Mouse (Mus musculus) G1E (cell line): Measurements from ENCODE around the gene Lrrc8a. TPM values are rescaled to one million over a fixed set of nuclear protein-coding genes. Genes with fewer than 3 reads are reported as not detected.

ENCODE experiments used
- ATAC-seq: 2 replicates; pipeline ENCODE4 v1.8.0; 2016; ENCODE audit warnings: mild to moderate bottlenecking; ENCODE audit not compliant: insufficient number of reproducible peaks, poor library complexity, low FRiP score, severe bottlenecking; ENCODE audit errors: extremely low read depth
- DNase-seq: peaks from one replicate; pipeline ENCODE4 v3.0.0; 2012; ENCODE audit warnings: low spot score
- H3K27me3 ChIP-seq: 2 replicates; pipeline ENCODE4 v1.6.1; 2012; ENCODE audit warnings: mild to moderate bottlenecking, low read length, inconsistent platforms; ENCODE audit not compliant: insufficient read depth
- H3K36me3 ChIP-seq: replicated peaks from 2 replicates; pipeline ENCODE3; 2012; ENCODE audit warnings: mild to moderate bottlenecking, inconsistent platforms
- H3K4me1 ChIP-seq: 2 replicates; pipeline ENCODE4 v1.6.1; 2012; ENCODE audit warnings: low read depth, low read length, inconsistent platforms, mixed read lengths; ENCODE audit not compliant: insufficient read depth
- H3K4me3 ChIP-seq: 2 replicates; pipeline ENCODE4 v1.5.1; 2012; ENCODE audit warnings: low read depth, mild to moderate bottlenecking, inconsistent platforms, low read length, moderate library complexity, mixed read lengths
- H3K9me3 ChIP-seq: replicated peaks from 2 replicates; pipeline ENCODE4 v1.6.1; 2012; ENCODE audit warnings: inconsistent platforms
- CTCF ChIP-seq: IDR thresholded peaks from 2 replicates; pipeline ENCODE4 v1.5.1; 2012; ENCODE audit warnings: low read depth, low read length, inconsistent platforms, mixed read lengths
- GATA1 ChIP-seq: IDR thresholded peaks from 2 replicates; pipeline ENCODE4 v1.6.1; 2012; ENCODE audit warnings: borderline replicate concordance, low read length, inconsistent platforms, mixed read lengths
- GATA2 ChIP-seq: IDR thresholded peaks from 2 replicates; pipeline ENCODE4 v1.6.1; 2012; ENCODE audit warnings: low read depth, low read length, inconsistent platforms, borderline replicate concordance
- POLR2AphosphoS5 ChIP-seq: IDR thresholded peaks from 2 replicates; pipeline ENCODE4 v1.6.1; 2012; ENCODE audit warnings: low read depth, low read length, inconsistent platforms; ENCODE audit not compliant: insufficient replicate concordance
- TAL1 ChIP-seq: conservative IDR thresholded peaks from 2 replicates; pipeline ENCODE4 v1.6.1; 2012; ENCODE audit warnings: low read depth, low read length, inconsistent platforms, mixed read lengths
- polyA plus RNA-seq: library from polyadenylated mRNA; stranded (reverse); fragments of >175 nt; gene quantifications from 2 replicates; pipeline ENCODE4 v1.2.3, GENCODE M21; 2012
- total RNA-seq, 2 experiments: library from RNA; stranded (forward) in 1 of 2; stranded (reverse) in 1 of 2; fragments of 200-1000 nt in 1 of 2; fragments of >200 nt in 1 of 2; fragmentation: Nextera tagmentation in 1 of 2; gene quantifications; 2 replicates each; pipeline ENCODE4 v1.2.3; 2014 to 2017

The Lrrc8a gene
- total and polyA plus RNA-seq, 3 experiments = 5.0 to 22.4 (median 6.7) TPM

DNA sequence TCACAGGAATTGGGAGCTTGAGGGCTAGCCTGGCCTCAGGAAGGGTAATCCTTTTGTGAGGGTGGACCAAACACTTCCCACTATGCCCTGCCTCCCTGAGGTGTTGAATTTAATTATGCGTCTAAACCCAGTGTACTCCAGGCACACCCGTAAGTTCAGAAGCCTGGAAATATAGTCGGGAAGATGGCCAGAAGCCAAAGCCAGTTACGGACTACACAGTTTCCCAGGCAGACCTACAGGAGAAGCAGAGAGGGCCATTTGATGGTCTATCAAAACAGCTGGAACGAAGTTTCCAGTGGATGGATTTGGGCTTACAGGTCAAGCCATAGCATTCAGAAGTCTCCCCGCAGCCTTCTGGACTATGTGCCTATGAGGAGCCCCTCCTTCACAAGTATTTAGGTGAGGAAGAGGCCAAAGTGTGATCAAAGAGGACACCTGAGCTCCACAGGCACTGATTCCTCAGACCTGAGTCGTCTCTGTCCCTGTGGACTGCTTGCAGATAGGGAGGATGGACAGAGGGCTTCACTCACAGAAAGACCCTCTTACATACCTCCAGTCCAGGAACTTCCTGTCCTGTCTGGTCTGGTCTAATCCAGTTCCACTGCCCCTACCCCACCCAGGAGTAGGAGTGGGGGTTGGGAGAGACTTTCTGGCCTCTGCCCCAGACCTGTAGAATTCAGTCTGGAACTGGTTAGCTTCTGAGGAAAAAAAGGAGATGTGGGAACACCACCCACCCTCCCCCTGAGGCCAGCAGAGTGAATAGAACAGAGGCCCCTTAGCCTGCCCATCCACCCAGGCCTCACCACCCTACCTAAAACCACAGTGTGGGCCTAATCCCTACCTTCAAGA lies 27.4 kb downstream of the Lrrc8a start:
- H3K9me3 ChIP-seq = no peaks in the 10 kb centered on the region
- DNase-seq (no peak), ATAC-seq (no peak)
- no peak for TF ChIP-seq GATA2
- H3K27me3 ChIP-seq = no peaks in the 10 kb centered on the region
- peaks cover 65% of the 10 kb centered on the region for H3K4me1 ChIP-seq
- H3K36me3 ChIP-seq = peaks cover 58% of the 10 kb centered on the region
- H3K4me3 ChIP-seq = no peak overlapping the region; the same call in 1 of the 2 replicates

DNA sequence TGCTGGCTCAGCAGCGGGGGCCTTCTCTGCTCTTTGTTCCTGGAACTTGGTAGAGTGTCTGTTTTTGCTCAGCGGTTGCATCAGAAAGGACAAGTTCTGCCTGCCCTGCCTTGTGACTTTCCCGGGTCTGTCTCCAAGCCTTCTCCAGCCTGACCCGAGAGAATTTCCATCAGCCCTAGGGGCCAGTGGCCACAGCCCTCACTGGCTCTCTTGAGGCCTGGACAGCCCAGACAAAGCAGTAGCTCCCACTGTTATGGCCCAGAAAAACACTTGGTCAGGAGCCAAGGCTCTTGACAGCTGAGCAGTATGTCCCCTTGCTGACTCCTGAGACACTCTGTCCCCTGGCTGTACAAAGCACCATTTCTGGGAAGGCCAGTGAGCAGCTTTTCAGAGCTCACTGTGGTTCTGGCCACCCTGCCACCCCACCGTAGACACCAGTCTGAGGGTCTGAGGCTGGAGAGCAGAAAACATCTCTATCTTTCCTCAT lies 28.3 kb downstream of the Lrrc8a start, which contains the start of gene Phyhd1:
Gene Phyhd1, plus strand, starts transcription at position 437 of the 487 bp plus-strand sequence.
- TF ChIP-seq GATA1 (no peak), GATA2 (no peak), POLR2AphosphoS5 (no peak), CTCF (no peak), TAL1 (no peak)
- ATAC-seq (no peak), DNase-seq (peak; percentile 35)
- H3K27me3 ChIP-seq = no peaks in the 10 kb centered on the region
- H3K4me1 ChIP-seq = peaks cover 68% of the 10 kb centered on the region
- peaks cover 49% of the 10 kb centered on the region for H3K36me3 ChIP-seq
- no peaks in the 10 kb centered on the region for H3K9me3 ChIP-seq
- peak within 1 kb of the TSS; percentile 42; the same call in 1 of the 2 replicates for H3K4me3 ChIP-seq

DNA sequence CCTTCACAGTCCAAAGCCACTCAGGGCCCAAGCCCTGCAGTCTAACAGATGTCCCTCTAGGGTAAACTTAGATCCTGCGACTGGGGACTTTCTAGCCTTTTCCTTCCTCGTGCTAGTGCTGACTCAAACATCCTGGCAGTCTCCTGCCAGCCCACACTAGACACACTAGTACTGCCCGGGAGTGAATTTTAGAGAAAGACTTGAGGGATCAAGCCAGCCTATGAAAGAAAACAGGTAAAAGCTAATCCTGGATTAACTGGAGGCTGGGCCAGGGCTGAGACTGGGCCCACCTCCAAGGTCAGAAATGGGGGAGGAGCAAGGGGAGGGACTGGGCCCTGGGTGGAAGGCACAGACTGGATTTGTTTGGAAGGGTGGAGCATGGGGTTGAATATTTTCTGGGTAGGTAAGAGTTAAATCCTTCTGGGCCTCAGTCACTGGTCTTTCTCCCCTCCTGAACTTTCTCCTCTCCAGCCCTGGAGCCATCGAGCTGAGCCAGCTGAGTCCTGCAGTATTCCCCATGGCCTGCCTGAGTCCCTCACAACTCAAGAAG lies 29.0 kb downstream of the Lrrc8a start:
- peaks cover 68% of the 10 kb centered on the region for H3K4me1 ChIP-seq

DNA sequence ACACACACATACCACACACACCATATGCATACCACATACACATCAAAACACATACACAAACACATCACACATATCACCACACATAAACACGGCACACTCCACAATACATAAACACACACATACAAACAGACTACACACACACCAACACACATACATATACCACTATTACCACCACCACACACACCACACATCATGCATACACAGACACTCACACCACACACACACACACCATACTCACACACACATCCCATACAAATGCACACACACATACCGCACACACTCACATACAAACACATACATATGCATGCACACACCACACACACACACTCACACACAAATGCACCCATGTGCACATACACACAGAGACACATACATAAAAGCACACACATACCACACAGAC lies 30.0 kb downstream of the Lrrc8a start:
- H3K9me3 ChIP-seq = no peaks in the 10 kb centered on the region
- no peaks in the 10 kb centered on the region for H3K27me3 ChIP-seq
- ATAC-seq (no peak), DNase-seq (no peak)
- TF ChIP-seq GATA2 (no peak), CTCF (no peak), GATA1 (no peak), POLR2AphosphoS5 (no peak), TAL1 (no peak)
- peaks cover 68% of the 10 kb centered on the region for H3K4me1 ChIP-seq
- H3K4me3 ChIP-seq = peak overlapping the region; percentile 42; the same call in 1 of the 2 replicates
- peaks cover 32% of the 10 kb centered on the region for H3K36me3 ChIP-seq

More for the DNA sequence above, 29.0 kb downstream of the Lrrc8a start:
- peak; percentile 70 for DNase-seq
- Histone ChIP-seq H3K36me3 (peaks cover 42% of the 10 kb centered on the region), H3K4me3 (peak overlapping the region; percentile 42; the same call in 1 of the 2 replicates), H3K27me3 (no peaks in the 10 kb centered on the region), H3K9me3 (no peaks in the 10 kb centered on the region)
- no peak for ATAC-seq
- no peak for TF ChIP-seq GATA2
- TF ChIP-seq GATA1 = no peak
- TF ChIP-seq POLR2AphosphoS5 = no peak
- TF ChIP-seq TAL1 = no peak
- TF ChIP-seq CTCF = no peak

DNA sequence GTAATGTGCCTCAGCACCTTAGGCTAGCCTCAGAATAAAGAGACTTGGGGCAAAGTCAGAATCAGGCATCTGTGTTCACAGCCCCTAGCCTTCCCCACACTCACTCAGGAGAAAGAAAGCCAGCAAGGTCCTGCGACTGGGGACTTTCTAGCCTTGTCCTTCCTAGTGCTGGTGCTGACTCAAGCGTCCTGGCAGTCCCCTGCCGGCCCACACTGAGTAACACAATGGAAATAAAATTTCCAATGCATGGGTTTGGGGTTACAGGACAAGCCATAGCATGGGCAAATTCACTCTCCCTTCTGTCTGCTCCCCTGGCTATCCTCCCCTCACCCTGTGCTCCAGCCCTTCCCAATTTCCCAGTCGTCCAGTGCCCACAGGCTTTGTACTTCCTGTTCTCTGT lies 30.9 kb downstream of the Lrrc8a start:
- Histone ChIP-seq H3K4me1 (peaks cover 63% of the 10 kb centered on the region), H3K27me3 (no peaks in the 10 kb centered on the region), H3K36me3 (peaks cover 26% of the 10 kb centered on the region), H3K4me3 (no peak overlapping the region), H3K9me3 (no peaks in the 10 kb centered on the region)
- DNase-seq (no peak), ATAC-seq (no peak)
- TF ChIP-seq POLR2AphosphoS5 (no peak), TAL1 (no peak), GATA2 (no peak), CTCF (no peak), GATA1 (no peak)

DNA sequence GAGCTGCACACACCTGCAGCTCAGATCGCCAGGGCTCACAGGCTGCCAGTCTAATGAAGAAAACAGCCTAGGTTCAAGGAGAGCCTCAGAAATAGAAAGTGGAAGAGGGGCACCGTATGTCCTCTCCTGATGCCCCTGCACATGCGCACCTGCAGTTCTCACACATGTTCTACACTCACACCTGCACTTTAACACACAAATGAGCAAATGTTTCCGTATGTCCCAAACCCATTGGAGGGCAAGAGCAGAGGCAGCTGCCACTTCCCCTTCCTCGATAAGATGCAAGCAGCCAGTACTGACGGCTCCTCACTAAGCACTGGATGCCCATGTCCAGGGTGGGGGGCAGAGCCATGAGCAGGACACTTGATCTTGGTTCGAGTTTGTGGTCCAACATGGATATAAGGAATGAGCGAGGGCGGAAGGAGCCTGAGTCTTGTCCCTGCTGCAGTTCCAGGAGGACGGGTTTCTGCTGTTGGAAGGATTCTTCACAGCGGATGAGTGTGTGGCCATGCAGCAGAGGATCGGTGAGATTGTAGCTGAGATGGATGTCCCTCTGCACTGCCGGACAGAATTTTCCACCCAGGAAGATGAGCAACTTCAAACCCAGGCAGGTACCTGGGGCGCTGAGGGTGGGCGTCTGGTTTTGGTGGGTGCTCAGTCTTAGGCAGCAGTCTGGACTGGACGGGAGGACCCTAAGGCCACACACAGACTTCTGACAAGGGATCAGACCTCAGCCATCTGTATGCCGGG lies 31.9 kb downstream of the Lrrc8a start:
- ATAC-seq (no peak), DNase-seq (no peak)
- TF ChIP-seq CTCF (no peak), GATA2 (no peak), TAL1 (no peak)
- Histone ChIP-seq H3K27me3 (0 out of 2 replicates have a peak, but pooled peaks cover 2% of the 10 kb centered on the region), H3K4me1 (peaks cover 54% of the 10 kb centered on the region), H3K36me3 (peaks cover 16% of the 10 kb centered on the region), H3K4me3 (no peak overlapping the region), H3K9me3 (no peaks in the 10 kb centered on the region)
